Mouse (Mus musculus) induced T-regulatory cell, adult 2 months (primary cell): ENCODE results near the gene Ppm1b.

Source experiments
- DNase-seq: peaks from one replicate; pipeline ENCODE4 v3.0.0-alpha.2; 2012; ENCODE audit warnings: low read depth

Ppm1b gene

DNA sequence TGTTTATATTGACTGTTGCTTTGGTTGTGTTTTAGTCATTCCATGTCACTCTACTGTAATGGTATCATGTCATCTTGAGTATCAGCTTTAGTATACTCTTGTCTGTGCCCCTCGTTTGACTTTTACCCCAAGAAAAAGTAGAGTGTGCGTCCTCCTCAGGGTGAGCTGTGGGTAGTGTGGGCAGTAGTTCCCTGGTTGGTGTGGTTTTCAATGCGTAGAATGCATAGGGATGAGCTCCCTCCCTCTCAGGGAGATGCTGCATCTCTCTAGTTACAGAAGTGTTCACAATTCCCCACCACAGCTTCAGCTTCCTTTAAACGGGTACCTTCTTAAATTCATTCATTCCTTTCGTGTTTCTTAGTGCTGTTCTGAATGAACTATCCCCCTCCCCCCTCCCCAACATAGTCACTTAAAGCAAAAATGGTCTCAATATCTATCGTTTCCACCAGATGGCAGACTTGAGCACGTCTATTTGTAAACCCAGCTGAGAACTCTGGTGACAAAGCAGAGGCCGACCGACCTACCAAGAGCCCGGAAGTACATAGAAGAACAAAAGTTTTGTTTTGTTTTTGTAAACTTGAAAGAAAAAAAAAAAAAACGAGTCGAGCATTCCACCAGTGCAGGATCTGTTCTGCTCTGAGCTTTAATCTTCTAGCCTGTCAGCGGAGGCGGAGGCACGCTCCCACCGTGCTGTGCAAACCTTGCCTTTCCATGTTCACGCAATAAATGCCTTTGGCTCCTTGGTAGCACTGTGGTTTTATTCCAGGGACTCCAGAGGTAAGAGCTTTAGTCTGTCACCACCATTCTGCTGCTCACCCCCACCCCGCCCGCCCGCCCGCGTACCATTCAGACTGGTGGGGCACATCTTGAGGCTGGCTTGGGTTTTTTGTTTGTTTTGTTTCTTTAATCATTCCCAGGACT, 67.0 kb downstream of the Ppm1b start:
- peak; percentile 96 for DNase-seq

- DNase-seq, result peak; percentile 25
Measured at GRCm38 (mm10) chr17:85024237-85024636, 67.7 kb downstream of the Ppm1b start.

GRCm38 (mm10) chr17:85025151-85025550, 68.6 kb downstream of the Ppm1b start:
- no peak for DNase-seq

- DNase-seq, result no peak
Measured at GRCm38 (mm10) chr17:85026436-85026835, 69.9 kb downstream of the Ppm1b start.

DNA sequence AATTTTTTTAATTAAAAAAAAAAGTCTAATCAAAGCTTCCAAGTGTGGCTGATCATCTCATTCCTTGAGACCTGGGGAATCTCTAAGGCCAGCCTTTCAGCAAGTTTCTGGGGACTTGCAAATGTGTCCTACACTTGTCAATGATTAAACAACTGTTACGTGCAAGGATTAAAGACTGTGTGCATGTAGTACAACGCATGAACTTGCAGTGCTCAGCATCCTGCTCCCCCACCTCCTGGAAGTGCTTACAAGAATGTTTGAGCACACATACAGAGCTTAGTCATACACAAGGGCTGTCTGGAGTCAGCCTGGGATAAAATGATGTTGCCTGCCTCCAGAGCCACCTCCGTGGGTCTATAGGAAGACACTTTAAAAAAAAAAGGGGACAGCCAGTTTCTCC, 70.7 kb downstream of the Ppm1b start:
- no peak for DNase-seq

- DNase-seq, result no peak
Measured at GRCm38 (mm10) chr17:85028093-85028739, 71.7 kb downstream of the Ppm1b start, which contains the start of gene Slc3a1. TSS of gene Slc3a1 (plus strand) at chr17:85028376.

GRCm38 (mm10) chr17:85028797-85029196, 72.3 kb downstream of the Ppm1b start:
- no peak for DNase-seq

GRCm38 (mm10) chr17:85030651-85031050, 74.1 kb downstream of the Ppm1b start:
- no peak for DNase-seq

- no peak for DNase-seq
Measured at GRCm38 (mm10) chr17:85033087-85033486, 76.5 kb downstream of the Ppm1b start.

DNA sequence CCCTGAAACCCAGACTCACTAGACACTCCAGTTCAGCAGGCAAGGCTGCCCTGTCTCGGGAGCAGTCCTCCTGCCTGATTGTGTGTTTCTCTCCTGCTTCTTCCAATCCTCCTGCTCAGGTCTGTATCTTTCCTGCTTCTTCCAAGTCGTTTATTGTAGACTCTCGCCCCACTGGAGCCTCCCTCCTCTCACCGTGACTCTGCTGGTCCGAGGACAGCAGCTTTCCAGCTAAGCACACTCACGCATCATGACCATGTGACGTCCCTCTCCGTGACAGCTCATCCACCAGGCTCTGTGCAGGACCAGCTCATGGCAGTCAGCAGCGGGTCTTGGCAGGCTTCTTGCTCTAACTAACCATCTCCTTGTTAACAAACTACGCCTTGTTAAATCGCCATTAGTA, 77.5 kb downstream of the Ppm1b start:
- DNase-seq, result no peak

DNA sequence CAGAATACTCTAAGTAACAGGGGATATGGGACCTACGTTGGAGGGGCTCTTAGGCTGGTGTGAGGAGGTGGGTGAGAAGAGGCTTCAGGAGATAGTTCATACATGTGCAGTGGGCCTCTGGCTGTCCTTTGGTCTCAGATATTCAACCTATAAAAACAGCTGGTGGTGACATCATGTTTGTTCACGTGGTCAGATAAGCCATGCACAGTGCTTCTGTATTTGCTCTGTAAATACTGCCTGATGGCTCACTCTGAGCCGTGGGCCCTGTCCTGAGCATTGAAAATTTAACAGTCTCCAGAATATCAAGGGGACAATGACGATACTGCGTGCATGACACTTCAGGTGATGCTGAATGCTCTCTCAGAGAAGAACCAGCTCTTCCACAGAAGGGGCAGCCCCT, 81.3 kb downstream of the Ppm1b start:
- no peak for DNase-seq

DNA sequence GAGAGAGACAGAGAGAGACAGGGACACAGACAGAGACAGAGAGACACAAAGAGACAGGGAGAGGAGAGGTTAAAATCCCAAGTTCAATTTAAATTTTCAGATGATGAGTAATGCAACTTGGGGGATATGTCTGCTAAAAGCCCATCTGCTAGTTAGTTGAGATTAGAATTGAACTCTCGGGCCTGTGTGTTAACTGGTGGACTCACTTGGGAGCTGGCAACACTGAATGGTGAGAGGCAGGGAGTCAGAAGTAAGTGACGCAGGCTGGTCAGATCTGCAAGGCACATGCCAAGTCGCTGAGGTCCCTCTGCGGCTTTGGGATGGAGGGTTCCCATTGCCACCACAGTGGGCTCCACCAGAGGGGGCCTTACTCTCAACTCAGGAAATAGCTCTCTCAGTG, 81.8 kb downstream of the Ppm1b start:
- no peak for DNase-seq

DNA sequence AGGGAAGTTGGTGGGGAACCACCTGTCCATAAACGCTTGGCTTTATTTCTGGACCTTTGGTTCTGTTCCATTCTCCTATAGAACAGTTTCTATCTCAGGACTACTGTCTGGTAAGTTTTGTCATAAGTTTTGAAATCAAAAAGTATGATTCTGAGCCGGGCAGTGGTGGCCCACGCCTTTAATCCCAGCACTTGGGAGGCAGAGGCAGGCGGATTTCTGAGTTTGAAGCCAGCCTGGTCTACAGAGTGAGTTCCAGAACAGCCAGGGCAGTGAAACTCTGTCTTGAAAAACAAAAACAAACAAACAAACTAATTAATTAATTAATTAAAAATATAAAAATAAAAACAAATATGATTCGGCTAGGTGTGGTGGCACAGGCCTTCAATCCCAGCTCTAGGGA, 82.2 kb downstream of the Ppm1b start:
- no peak for DNase-seq

DNA sequence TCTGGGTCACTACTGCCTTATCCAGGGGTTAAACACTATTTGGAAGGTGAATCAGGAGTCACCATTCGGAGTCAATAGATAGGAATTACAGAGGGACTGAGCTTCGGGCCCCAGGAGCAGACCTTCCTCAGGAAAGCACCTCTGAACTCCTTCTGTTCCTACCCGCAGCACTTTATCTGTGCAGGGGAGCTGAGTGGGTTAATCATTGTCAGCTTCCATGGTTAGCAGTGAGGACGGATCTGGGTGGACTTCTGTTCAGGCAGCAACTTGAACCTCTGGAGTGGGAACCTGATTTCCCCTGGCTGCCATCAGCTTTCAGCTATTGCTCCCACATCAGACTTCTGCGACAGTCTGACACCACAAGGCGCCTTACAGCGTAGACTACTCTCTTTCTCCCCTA, 84.4 kb downstream of the Ppm1b start:
- DNase-seq, result no peak

- DNase-seq, result no peak
Measured at GRCm38 (mm10) chr17:85042419-85042818, 85.9 kb downstream of the Ppm1b start.

DNA sequence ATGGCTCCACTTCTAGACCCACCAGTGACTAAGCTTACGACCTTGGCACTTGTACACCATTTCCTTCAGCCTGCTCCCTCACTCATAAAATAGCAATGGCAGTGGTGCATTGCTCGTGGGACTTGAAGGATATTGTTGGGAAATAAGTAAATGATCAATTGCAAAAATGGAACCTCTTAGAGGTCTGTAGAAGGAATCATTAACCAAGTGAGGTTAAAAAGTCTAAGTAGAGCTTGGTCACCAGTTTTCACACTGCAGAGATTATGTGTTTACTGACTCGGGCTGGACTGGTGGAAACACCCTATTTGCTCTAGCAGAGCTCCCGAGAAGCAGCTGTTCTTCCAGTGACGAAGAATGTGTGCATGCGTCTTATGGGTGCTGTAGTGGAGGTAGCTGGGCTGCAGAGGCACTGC, 86.9 kb downstream of the Ppm1b start:
- DNase-seq, result no peak

DNA sequence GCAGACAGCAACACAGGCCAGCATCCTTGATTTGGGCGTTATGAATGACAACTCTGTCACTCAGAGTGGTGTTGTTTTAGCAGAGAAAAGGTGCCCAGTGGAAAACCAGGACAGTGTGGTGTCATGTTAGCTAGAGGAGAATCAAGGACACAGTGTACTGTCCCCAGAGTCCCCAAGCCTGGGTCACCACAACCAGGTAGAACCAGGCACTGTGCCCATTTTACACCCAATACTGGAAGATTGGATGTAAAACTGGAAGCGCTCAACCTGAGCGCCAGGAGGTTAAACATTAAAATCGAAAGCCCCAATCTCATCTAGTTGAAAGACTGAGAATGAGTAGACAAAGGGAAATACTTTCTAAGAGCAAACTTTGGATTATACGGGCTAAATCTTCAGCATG, 87.9 kb downstream of the Ppm1b start:
- no peak for DNase-seq

- no peak for DNase-seq
Measured at GRCm38 (mm10) chr17:85045160-85045559, 88.6 kb downstream of the Ppm1b start.

- DNase-seq, result no peak
Measured at GRCm38 (mm10) chr17:85048379-85048778, 91.8 kb downstream of the Ppm1b start.

DNA sequence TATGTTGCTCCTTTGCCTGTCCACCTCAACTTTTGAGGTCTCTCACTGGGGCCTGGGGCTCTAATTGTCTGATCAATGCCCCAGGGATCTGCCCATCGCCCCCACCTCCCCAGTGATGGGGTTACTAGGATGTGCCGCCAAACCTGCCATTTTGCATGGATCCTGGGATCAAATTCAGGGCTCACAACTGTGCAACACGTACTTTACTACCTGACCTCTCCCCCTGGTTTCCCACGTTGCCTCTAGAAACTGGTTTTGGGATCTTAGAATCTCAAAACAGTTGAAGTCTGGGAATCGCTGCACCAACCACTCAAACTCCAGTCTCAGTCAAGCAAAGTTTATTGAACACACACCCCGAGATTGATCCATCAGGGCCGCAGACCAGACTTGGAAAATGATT, 101.7 kb downstream of the Ppm1b start:
- DNase-seq, result no peak

GRCm38 (mm10) chr17:85059136-85059535, 102.6 kb downstream of the Ppm1b start:
- no peak for DNase-seq

DNA sequence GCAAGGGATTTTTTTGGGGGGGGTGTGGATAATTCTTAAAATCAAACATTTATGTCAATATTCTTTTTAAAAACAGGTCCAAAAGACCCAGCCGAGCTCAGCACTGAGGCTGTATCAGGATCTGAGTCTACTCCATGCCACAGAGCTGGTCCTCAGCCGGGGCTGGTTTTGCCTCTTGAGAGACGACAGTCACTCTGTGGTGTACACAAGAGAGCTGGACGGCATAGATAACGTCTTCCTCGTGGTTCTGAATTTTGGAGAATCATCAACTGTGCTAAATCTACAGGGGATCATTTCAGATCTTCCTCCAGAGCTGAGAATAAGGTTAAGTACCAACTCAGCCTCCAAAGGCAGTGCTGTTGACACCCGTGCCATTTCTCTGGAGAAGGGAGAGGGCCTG, 107.0 kb downstream of the Ppm1b start:
- no peak for DNase-seq

DNA sequence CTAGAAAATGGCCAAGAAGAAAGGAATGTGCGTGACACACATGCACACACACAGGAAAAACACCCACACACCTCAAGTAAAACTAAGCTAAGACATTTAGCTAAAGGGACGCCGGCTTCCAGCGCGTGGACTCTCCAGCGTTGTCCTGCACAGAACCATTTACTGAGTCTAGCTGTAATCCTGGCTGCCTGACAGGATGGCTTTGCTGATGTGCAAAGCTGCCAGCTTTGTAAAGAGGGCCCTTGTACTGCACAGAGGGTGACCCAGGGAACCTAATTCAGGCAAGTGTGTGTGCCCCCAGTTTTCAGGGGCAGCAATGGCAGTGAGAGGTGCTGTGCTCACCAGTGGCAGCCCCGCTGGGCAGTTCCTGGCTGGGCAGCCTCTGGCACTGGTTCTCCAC, 110.8 kb downstream of the Ppm1b start:
- DNase-seq, result no peak
